Mouse (Mus musculus) lung, postnatal 4 days (tissue): ENCODE data around the gene Galnt16.

Experiments
- DNase-seq, 2 experiments: peaks; one replicate each; pipeline ENCODE4 v3.0.0; 2021

Gene Galnt16

GRCm38 (mm10) chr12:80517977-80518376 is at the start of gene Galnt16:
Gene Galnt16 (plus strand): TSS chr12:80518277.
- DNase-seq: no peak

GRCm38 (mm10) chr12:80470206-80470605 is 47.9 kb upstream of the Galnt16 start:
- DNase-seq: no peak

GRCm38 (mm10) chr12:80471926-80472325 is 46.2 kb upstream of the Galnt16 start:
- DNase-seq: no peak

- DNase-seq: no peak
These were observed 44.3 kb upstream of the Galnt16 start for GRCm38 (mm10) chr12:80473731-80474130.

- DNase-seq: no peak
These were observed 38.1 kb upstream of the Galnt16 start for GRCm38 (mm10) chr12:80479986-80480385.

GRCm38 (mm10) chr12:80483397-80483796 is 34.7 kb upstream of the Galnt16 start:
- DNase-seq: no peak

GRCm38 (mm10) chr12:80493311-80493710 is 24.8 kb upstream of the Galnt16 start:
- no peak for DNase-seq

GRCm38 (mm10) chr12:80495691-80496090 is 22.4 kb upstream of the Galnt16 start:
- DNase-seq: no peak

- DNase-seq: no peak
These were observed 19.7 kb upstream of the Galnt16 start for GRCm38 (mm10) chr12:80498356-80498755.

- no peak for DNase-seq
These were observed 17.6 kb upstream of the Galnt16 start for GRCm38 (mm10) chr12:80500506-80500905.

GRCm38 (mm10) chr12:80504718-80505117 is 13.4 kb upstream of the Galnt16 start:
- peak in 1 of 2 experiments; percentile 36 for DNase-seq

- DNase-seq: peak; percentile 20 to 64
These were observed 10.9 kb upstream of the Galnt16 start for GRCm38 (mm10) chr12:80507041-80507745.

- peak in 1 of 2 experiments; percentile 27 for DNase-seq
These were observed 298 bp downstream of the Galnt16 start for GRCm38 (mm10) chr12:80518393-80518756.

GRCm38 (mm10) chr12:80518757-80519620 is 912 bp downstream of the Galnt16 start:
- peak; percentile 21 to 49 for DNase-seq

GRCm38 (mm10) chr12:80519621-80520332 is 1.7 kb downstream of the Galnt16 start:
- DNase-seq: peak; percentile 32 to 40

- DNase-seq: peak; percentile 27 to 53
These were observed 3.9 kb downstream of the Galnt16 start for GRCm38 (mm10) chr12:80522006-80522405.

- DNase-seq: no peak
These were observed 6.3 kb downstream of the Galnt16 start for GRCm38 (mm10) chr12:80524276-80524921.

- peak in 1 of 2 experiments; percentile 40 for DNase-seq
These were observed 7.4 kb downstream of the Galnt16 start for GRCm38 (mm10) chr12:80525513-80525912.

GRCm38 (mm10) chr12:80526511-80526910 is 8.4 kb downstream of the Galnt16 start:
- no peak for DNase-seq

- DNase-seq: no peak
These were observed 9.8 kb downstream of the Galnt16 start for GRCm38 (mm10) chr12:80527727-80528389.

- peak in 1 of 2 experiments; percentile 51 for DNase-seq
These were observed 12.0 kb downstream of the Galnt16 start for GRCm38 (mm10) chr12:80530052-80530451.

- peak in 1 of 2 experiments; percentile 43 for DNase-seq
These were observed 12.6 kb downstream of the Galnt16 start for GRCm38 (mm10) chr12:80530630-80531029.
